Mouse (Mus musculus) C2C12 (cell line): ENCODE measurements around the gene Creb3l4.

Experiments used
- CEBPB ChIP-seq: IDR thresholded peaks from one replicate; pipeline ENCODE4 v1.6.1; 2011; ENCODE audit warnings: low read depth, mild to moderate bottlenecking, control low read depth, moderate library complexity
- CTCF ChIP-seq: IDR thresholded peaks from one replicate; pipeline ENCODE4 v1.5.1; 2011; ENCODE audit not compliant: control insufficient read depth, insufficient read depth, insufficient read length
- FOSL1 ChIP-seq: IDR thresholded peaks from one replicate; pipeline ENCODE4 v1.8.0; 2011; ENCODE audit warnings: mild to moderate bottlenecking, low read length; ENCODE audit not compliant: poor library complexity, insufficient read depth, severe bottlenecking
- MAX ChIP-seq: IDR thresholded peaks from one replicate; pipeline ENCODE4 v1.6.1; 2011; ENCODE audit warnings: mild to moderate bottlenecking, control low read depth
- MYOD1 ChIP-seq: IDR thresholded peaks from one replicate; pipeline ENCODE4 v1.6.1; 2011; ENCODE audit warnings: low read depth; ENCODE audit not compliant: control insufficient read depth, insufficient read length
- MYOG ChIP-seq: IDR thresholded peaks from one replicate; pipeline ENCODE4 v1.6.1; 2011; ENCODE audit not compliant: control insufficient read depth, insufficient read length; ENCODE audit errors: extremely low read depth
- USF1 ChIP-seq: IDR thresholded peaks from one replicate; pipeline ENCODE4 v1.6.1; 2011; ENCODE audit warnings: low read depth, mild to moderate bottlenecking, control low read depth, moderate library complexity

- TF ChIP-seq MAX (no peak), MYOG (no peak), CTCF (no peak), CEBPB (no peak), FOSL1 (no peak), USF1 (no peak), MYOD1 (no peak)
Measured at GRCm38 (mm10) chr3:90290602-90291001, 47.3 kb upstream of the Creb3l4 start.
